Mouse (Mus musculus): Measurements from ENCODE around the gene Gm9999. TPM values are rescaled to one million over a fixed set of nuclear protein-coding genes. Genes with fewer than 3 reads are reported as not detected.

The Gm9999 gene
- polyA plus RNA-seq, 1 experiment from 2014 or later: not detected

DNA sequence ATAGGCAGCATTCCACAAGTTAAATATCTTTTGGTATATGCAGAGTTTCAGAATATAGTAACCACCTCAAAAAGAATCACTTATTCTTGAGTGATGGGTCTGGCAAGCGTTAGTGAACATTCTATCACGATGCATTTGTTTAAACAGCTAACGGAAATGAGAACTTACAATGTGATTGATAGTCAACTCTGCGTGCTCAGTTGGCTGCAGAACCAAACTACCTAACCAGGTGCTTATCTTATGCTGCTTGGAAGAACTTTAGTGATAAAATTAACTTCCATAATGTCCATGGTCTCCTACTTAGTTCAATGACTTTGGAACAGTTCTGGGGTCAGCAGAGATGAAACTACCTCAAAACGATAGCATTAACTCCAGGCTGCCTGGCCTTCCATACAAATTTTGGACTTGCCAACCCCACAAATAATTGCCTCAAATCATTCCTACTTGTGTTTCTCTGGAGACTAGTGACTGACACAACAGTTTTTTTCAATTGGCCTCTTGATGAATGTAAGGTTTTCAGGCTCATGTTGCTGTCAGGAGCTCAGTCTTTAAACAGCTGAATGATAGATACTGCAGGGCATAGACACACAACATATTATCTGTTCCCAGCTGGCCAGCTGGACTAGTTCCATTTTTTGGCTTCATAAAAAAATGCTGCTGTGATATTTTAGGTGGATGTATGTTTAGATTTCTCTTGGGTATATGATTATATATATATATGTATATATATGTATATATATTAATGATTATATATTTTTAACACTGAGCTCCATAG is 17.9 kb downstream of the Gm9999 start:
- H3K4me2 ChIP-seq: no peak overlapping the region
- no peak overlapping the region for H3K9ac ChIP-seq
- no peaks in the 10 kb centered on the region for H3K9me3 ChIP-seq
- H3K4me1 ChIP-seq: peaks cover 26% of the 10 kb centered on the region
- H3K4me3 ChIP-seq (replicated peaks): no peak overlapping the region
- no peak for ATAC-seq (ENCODE audit: insufficient read depth, low FRiP score, low read depth)
- peaks cover 21% of the 10 kb centered on the region for H3K36me3 ChIP-seq
- H3K27me3 ChIP-seq (replicated peaks): no peaks in the 10 kb centered on the region
- 27% methylated on average over 5 of the region's 5 CpGs for WGBS
- 0 out of 2 replicates have a peak overlapping the region, but pooled peaks have one; percentile 5 for H3K27ac ChIP-seq

DNA sequence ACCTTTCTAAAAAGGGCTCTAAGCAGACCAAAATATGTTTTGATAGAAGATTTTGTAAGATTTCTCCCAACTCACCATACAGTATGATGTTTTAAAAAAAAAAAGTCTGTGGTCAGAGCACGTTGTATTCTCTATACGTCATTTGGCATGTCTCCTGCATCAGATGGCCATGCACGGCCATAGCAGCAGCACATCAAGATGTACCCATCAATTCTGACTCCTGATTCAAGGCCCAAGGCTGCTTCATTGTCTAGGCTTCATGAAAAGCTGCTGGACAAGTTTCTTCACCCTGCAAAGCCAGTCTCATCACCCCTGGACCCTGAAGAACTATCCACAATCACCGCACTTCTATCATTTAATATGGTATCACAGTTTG is 18.5 kb downstream of the Gm9999 start:
- no peak overlapping the region for H3K4me2 ChIP-seq
- no peak for ATAC-seq (ENCODE audit: insufficient read depth, low FRiP score, low read depth)
- H3K27me3 ChIP-seq (replicated peaks): no peaks in the 10 kb centered on the region
- H3K27ac ChIP-seq: no peak overlapping the region
- peaks cover 19% of the 10 kb centered on the region for H3K36me3 ChIP-seq
- H3K9me3 ChIP-seq: no peaks in the 10 kb centered on the region
- WGBS: 61% methylated on average over 4 of the region's 4 CpGs
- no peak overlapping the region for H3K4me3 ChIP-seq (replicated peaks)
- peaks cover 26% of the 10 kb centered on the region for H3K4me1 ChIP-seq
- no peak overlapping the region for H3K9ac ChIP-seq

DNA sequence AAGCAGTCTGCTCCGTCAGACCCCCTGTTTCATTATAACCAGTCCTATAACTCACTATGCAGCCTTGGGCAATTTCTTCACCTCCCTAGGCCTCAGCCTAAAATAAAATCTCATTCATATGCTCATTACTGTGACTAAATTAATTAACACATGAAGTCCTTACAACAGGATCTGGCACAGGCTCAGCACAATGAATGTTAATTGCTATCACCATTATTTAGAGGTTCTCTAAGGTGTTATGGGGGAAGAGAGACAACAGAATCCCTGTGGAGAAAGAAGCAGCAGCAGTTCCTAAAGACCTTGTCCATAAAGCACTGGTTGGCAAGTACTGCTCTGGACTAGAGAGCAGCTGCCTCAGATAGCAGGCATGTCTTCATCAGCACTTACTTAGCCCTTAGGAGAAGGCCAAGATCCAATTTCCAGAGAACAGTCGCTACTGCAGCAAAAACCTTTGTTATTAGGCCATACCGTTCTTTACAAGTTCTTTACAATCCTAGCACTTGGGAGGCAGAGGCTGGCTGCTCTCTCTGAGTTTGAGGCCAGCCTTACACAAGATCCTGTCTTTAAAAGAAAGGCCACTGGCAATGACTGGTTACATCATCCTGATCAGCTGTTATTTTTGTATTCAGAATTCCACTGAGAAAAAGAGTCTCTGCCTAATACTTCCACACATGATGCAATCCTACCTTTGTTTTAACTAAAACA is 20.2 kb downstream of the Gm9999 start:
- no peak overlapping the region for H3K9ac ChIP-seq
- no peak overlapping the region for H3K4me2 ChIP-seq
- H3K27ac ChIP-seq: no peak overlapping the region
- no peaks in the 10 kb centered on the region for H3K9me3 ChIP-seq
- no peak overlapping the region for H3K4me3 ChIP-seq (replicated peaks)
- H3K36me3 ChIP-seq: peaks cover 4% of the 10 kb centered on the region; the same call in 1 of the 2 replicates
- no peaks in the 10 kb centered on the region for H3K27me3 ChIP-seq (replicated peaks)
- WGBS: 62% methylated on average over 3 of the region's 3 CpGs
- no peak for ATAC-seq (ENCODE audit: insufficient read depth, low FRiP score, low read depth)
- peaks cover 26% of the 10 kb centered on the region for H3K4me1 ChIP-seq

DNA sequence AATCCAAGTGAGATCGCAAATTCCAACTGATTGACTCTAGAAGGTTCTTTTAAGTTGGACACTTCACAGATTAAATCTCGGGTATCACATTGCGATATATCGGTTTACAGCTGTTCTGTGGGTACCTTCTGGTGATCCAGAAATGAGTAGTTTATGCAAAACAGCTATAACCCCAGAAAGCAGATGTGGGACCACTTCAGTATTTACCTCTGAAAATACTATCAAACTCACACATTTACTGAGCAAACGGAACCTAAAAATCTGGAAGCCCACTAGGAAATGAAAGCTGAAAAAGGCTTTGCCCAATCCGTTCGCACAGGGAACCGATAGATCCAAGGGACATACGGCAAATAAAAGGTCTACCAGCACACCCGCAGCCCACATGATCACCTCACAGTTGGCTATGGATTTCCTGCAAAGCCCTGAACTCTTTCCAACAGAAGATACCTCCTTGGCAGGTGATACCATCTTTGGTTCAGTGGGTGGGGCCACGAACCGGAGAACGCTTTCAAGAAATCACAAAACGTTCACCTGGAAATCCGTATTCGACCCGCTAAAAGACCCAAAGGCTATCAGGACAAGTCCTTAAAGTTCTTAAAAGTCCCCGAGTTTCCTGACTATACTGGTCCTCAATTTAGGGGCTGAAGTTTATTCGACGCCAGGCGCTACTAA is 23.9 kb downstream of the Gm9999 start:
- H3K27ac ChIP-seq: peak overlapping the region; percentile 95
- peak overlapping the region; percentile 71 for H3K4me3 ChIP-seq (replicated peaks)
- peaks cover 12% of the 10 kb centered on the region for H3K4me1 ChIP-seq
- WGBS: 15% methylated on average over 21 of the region's 21 CpGs
- ATAC-seq (ENCODE audit: insufficient read depth, low FRiP score, low read depth): no peak
- peak overlapping the region; percentile 55 for H3K4me2 ChIP-seq
- peak overlapping the region; percentile 54 for H3K9ac ChIP-seq
- no peaks in the 10 kb centered on the region for H3K9me3 ChIP-seq
- no peaks in the 10 kb centered on the region for H3K27me3 ChIP-seq (replicated peaks)
- H3K36me3 ChIP-seq: no peaks in the 10 kb centered on the region

DNA sequence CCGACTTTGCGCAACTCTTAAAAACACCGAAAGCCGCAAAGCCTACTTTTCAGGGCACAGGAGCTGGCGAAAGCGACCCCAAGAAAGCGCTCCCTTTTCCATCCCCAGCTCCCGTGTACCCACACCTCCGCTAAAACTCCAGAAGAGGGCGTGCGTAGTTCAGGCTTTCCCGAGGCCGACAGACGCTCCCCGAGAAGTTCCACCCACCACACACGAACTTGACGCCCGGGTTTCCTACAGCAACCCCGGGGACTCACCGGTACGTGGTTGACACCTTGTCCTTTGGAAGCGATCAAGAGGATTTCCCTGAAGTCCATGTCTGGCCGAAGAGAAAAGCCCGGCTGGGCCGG is 24.4 kb downstream of the Gm9999 start:
- no peaks in the 10 kb centered on the region for H3K27me3 ChIP-seq (replicated peaks)
- H3K9me3 ChIP-seq: no peaks in the 10 kb centered on the region
- peak overlapping the region; percentile 71 for H3K4me3 ChIP-seq (replicated peaks)
- WGBS: under 1% methylated on average over 25 of the region's 25 CpGs
- ATAC-seq (ENCODE audit: insufficient read depth, low FRiP score, low read depth): peak; percentile 67
- H3K9ac ChIP-seq: peak overlapping the region; percentile 54
- peaks cover 11% of the 10 kb centered on the region for H3K4me1 ChIP-seq
- H3K27ac ChIP-seq: peak overlapping the region; percentile 95
- peak overlapping the region; percentile 55 for H3K4me2 ChIP-seq
- no peaks in the 10 kb centered on the region for H3K36me3 ChIP-seq

DNA sequence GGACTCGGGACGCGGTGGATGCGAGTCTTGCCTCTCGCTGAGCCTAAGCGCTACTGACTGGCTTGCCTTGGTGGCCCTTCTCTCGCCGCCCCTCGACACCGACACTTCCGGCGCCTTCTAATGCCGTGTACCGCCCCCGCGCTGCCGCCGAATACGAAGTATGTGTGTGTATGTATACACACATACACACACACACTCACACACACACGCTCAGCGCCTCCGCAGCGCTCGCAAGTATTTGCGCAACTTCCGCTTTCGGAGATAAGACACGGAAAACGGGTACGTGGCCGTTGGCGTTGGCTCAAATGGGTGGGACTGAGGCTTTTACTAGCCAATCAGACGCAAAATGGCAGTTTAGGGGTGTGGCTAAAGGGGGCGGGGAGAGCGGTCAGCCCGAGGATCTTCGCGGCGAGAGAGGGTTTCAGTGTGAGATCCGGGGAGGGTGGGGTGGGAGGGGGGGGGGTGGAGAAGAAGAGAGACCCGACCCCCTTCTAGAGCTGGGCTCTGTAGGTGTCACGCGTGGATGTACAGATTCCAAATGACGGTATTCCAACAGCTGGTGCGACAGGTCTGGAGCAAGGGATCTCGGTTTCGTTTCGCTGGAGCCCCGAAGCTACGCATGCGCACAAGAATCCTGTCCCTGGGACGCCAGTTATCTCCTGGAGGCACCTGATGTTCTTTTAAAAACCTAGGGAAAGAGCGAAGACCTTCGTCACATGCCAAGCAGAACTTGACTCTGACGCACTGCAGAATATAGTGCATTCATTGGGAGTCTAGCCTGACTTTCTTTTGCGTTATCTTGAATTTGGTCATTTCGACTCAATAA is 25.0 kb downstream of the Gm9999 start, which contains the start of gene Spty2d1:
Spty2d1 (minus strand) TSS at position 244 of the 826 bp plus-strand sequence.
- peak; percentile 92 for ATAC-seq (ENCODE audit: insufficient read depth, low FRiP score, low read depth)
- Histone ChIP-seq H3K9ac (peak within 1 kb of the TSS; percentile 54), H3K4me1 (peaks cover 7% of the 10 kb centered on the region), H3K36me3 (no peaks in the 10 kb centered on the region), H3K4me2 (peak within 1 kb of the TSS; percentile 61), H3K27ac (peak within 1 kb of the TSS; percentile 95), H3K4me3 (replicated peaks) (peak within 1 kb of the TSS; percentile 71), H3K27me3 (replicated peaks) (no peaks in the 10 kb centered on the region), H3K9me3 (no peaks in the 10 kb centered on the region)
- under 1% methylated on average over 57 of the region's 57 CpGs for WGBS

DNA sequence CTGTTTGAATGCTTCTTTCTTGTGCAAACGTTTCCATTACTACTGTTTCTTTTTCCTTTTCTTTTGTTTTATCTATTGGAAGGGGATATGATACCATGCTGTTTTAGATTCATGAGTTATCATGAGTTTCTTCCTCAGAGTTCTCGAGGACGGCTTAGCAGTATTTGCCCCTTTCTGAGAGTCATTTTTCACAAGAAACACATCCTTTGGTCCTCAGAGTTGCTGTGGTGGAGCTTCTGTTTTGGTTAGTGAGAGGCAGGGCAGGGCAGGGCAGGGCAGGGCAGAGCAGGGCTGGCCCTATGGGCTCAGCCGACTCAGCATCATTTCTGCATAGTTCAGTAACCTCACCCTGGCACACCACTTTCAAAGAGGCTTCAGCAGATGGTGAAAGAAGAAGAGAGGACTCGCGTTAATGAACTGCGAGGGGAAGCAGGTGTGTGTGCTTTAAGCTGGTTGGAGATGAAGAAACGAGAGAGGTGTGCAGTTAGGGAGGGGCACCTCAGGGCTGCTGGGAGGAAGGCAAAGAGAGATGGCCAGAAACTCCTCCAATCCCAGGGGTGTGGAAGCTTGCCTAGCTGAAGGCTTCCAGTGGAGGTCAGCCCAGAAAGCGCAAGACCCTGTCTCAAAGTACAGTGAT is 29.9 kb downstream of the Gm9999 start:
- Histone ChIP-seq H3K4me2 (no peak overlapping the region), H3K9ac (no peak overlapping the region), H3K27me3 (replicated peaks) (no peaks in the 10 kb centered on the region), H3K4me1 (peaks cover 9% of the 10 kb centered on the region), H3K27ac (no peak overlapping the region), H3K36me3 (no peaks in the 10 kb centered on the region), H3K4me3 (replicated peaks) (no peak overlapping the region), H3K9me3 (no peaks in the 10 kb centered on the region)
- no peak for ATAC-seq (ENCODE audit: insufficient read depth, low FRiP score, low read depth)
- WGBS: 33% methylated on average over 9 of the region's 9 CpGs

DNA sequence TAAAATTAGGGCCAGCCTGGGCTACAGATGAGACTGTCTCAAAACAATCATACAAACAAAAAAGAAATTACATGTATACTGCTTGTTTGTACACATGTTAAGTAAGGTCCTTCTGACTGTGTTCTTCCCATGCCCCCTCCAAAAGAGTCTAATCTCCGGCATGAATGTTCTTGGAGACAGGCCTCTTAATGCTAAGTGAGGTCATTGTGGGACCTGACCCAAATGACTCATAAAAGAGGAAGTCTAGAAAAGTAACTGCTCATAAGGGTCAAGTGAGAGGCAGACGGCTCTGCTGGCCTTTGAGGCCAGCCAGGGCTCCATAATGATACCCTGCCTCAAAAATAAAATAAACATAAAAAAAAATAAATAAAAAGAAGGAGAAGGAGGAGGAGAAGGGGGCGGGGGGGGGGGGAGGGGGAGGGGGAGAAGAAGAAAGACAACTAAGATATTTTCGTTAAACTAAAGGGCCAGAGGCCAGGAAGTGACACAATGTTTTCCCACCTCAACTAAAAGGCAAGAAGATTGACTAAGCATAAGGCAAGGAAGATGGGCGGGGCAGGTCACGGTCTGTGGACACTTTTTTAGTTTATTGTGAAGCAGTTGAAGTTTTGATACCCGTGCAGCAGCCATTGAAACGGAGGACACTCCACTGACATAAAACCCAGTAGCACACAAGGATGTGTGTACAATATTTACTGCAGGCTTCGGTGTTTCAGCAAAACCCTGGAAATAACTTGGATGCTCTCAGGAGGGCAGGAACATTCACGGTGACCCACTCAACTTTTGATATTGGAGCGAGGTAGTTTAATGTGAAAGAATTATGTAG is 31.4 kb downstream of the Gm9999 start:
- Histone ChIP-seq H3K27me3 (replicated peaks) (no peaks in the 10 kb centered on the region), H3K4me3 (replicated peaks) (no peak overlapping the region), H3K36me3 (no peaks in the 10 kb centered on the region), H3K4me2 (peak overlapping the region; percentile 44; the same call in 1 of the 2 replicates), H3K4me1 (peaks cover 9% of the 10 kb centered on the region), H3K9me3 (no peaks in the 10 kb centered on the region), H3K9ac (no peak overlapping the region), H3K27ac (peak overlapping the region; percentile 77)
- ATAC-seq (ENCODE audit: insufficient read depth, low FRiP score, low read depth): no peak
- WGBS: 49% methylated on average over 10 of the region's 11 CpGs

DNA sequence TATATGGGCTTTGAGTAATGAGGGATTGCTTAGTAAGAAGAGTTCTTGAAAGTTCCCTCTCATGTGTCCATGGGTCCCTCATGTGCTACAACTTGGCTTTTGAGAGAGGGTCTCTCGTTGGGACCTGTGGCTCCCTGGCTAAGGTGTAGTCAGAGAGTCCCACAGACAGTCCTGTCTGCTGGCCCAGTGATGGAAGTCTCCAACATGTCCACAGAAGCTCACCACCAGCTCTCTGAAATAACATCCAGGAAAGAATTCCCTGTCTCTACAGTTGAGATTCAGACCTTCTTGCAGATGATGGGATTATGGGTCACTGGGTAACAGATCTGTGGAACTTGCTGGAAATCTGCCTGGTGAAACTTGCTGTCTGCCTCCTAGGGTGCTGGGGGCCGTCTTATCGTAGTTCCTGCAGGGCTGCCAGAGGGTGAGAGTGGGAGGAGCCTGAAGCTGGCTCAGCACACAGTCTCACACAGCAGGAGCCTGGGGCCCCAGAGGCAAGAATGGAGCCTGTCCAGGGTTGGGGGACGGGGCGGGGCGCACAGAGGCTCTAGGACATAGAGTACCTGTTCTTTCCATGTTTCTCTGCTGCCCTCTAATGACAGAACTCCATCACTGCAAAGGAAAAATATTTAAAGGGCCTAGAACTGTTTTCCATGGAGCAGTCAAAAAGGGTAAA is 32.1 kb downstream of the Gm9999 start:
- no peaks in the 10 kb centered on the region for H3K27me3 ChIP-seq (replicated peaks)
- H3K9me3 ChIP-seq: no peaks in the 10 kb centered on the region
- H3K4me1 ChIP-seq: peaks cover 5% of the 10 kb centered on the region
- H3K36me3 ChIP-seq: no peaks in the 10 kb centered on the region
- peak overlapping the region; percentile 44 for H3K4me2 ChIP-seq
- WGBS: 11% methylated on average over 6 of the region's 6 CpGs
- no peak overlapping the region for H3K4me3 ChIP-seq (replicated peaks)
- peak; percentile 99 for ATAC-seq (ENCODE audit: insufficient read depth, low FRiP score, low read depth)
- H3K27ac ChIP-seq: peak overlapping the region; percentile 77
- H3K9ac ChIP-seq: no peak overlapping the region

DNA sequence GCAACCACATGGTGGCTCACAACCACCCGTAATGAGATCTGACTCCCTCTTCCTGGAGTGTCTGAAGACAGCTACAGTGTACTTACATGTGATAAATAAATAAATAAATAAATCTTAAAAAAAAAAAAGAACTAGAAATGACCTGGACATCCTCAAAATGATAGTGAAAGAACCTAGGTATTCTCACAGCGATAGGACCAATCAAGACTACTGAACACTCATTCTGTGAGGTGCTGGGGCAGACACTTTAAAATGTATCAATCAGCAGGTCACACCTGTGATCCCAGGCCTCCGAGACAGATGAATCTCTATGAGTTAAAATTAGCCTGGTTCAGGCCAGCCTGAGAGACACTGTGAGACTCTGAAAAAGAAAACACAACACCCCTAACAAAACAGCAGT is 33.2 kb downstream of the Gm9999 start:
- no peaks in the 10 kb centered on the region for H3K36me3 ChIP-seq
- no peak overlapping the region for H3K4me3 ChIP-seq (replicated peaks)
- 76% methylated on average over 3 of the region's 3 CpGs for WGBS
- H3K27ac ChIP-seq: no peak overlapping the region
- no peaks in the 10 kb centered on the region for H3K27me3 ChIP-seq (replicated peaks)
- no peaks in the 10 kb centered on the region for H3K9me3 ChIP-seq
- no peak overlapping the region for H3K4me2 ChIP-seq
- ATAC-seq (ENCODE audit: insufficient read depth, low FRiP score, low read depth): no peak
- peaks cover 10% of the 10 kb centered on the region for H3K4me1 ChIP-seq
- no peak overlapping the region for H3K9ac ChIP-seq

Data from stomach, embryonic 15.5 days (tissue).